Mouse (Mus musculus): ENCODE measurements around the gene Eme2.

Gene Eme2

DNA sequence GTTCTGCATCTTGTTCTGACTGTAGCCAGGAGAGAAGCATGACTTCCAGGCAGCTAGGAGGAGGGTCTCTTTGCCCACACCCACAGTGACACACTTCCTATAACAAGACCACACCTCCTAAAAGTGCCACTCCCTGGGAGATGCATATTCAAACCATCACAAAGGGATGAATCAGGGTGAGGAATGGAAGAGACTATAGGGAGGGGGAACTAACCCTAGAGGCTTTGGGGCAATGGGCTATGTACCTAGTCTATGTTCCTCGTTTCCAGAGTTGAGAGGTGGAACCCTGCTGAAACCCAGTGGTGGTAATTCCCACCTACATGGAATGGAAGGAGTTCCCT lies 20.5 kb downstream of the Eme2 start:
- no peak for DNase-seq (ENCODE audit: low spot score in 2 of 2)

DNA sequence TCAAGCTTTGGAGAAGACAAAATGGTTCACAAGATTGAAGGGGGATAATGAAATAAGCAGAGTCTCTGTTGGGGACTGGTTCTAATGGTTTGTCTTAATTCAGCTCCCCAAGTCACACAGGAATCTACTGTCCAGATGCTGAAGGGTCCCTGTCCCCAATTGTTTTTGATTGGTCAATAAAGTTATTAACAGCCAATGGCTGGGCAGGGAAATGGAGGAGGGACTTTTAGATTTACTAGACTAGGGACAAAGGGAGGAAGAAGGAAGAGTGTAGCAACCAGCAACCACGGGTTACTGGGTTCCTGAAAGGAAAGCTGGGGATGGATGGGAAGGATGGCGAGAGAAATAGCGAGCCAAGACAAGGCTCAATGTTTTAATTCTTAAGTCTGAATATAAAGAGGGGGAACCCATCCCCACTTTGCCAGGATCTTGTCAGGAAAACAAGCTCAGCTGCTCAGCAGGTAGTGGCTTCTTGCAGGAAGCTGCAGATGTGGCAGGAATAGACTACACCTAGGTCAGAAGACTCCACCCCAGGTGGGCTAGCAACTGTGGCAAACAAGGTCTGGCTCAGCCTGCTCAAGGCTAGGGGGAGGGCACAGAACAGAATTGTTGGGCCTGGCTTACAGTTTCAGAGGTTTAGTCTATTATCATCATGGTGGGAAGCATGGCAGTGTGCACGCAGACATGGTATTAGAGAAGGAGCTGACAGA lies 21.0 kb downstream of the Eme2 start:
- no peak for DNase-seq (ENCODE audit: low spot score in 2 of 2)

DNA sequence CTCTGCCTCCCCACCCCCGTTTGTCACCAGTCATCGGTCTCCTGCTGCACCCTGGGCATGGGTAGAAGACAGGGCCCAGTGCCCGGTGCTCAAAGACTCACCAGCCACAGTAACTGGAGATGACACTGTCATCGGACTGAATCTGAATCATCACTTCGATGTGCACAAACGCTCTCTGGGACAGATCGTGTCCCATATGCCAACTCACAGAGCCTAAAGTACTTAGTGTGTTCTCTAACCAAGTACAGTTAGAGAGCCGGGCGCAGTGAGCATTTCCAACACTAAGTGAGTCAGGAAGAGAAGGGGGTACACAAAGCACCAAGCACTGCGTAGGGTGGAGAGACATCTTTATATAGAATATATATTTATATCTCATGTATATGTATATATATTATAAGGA lies 27.0 kb downstream of the Eme2 start:
- DNase-seq (ENCODE audit: low spot score in 2 of 2) = no peak

DNA sequence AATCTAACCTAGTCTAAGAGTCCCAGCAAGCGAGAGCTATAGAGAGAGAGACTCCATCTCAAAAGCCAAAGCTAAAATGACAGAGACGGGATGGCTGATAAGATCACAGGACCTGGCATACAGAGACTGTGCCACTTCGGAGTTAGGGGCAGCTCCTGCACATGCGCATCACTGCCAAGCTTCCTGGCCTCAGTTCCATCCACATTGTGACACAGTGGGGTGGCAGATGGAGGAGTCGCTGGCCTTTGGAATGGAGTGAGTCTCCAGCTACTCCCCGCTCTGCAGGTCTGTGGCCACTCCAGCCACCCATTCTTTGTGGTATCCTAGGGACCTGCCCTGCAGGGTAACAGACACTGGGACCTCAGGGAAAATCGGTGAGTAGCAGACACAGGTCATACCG lies 29.1 kb downstream of the Eme2 start, which contains the start of gene Igfals:
Gene Igfals, plus strand, starts transcription at position 222 of the 400 bp plus-strand sequence.
- DNase-seq (ENCODE audit: low spot score in 2 of 2) = no peak

DNA sequence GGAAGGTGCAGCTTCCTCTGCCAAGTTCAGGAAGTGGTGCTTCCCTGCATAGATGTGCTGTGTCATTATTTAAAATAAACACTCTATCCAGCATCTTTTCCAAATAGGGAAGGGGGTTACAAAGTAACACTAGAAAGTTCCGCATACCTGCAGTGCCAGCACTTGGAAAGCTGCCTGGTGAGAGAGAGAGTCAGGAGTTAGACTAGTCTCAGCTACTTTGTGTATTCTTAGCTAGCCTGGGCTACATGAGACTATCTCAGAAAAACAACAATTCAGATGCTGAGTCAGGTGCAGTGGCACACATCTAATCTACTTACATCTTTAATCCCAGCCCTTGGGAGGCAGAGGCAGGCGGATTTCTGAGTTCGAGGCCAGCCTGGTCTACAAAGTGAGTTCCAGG lies 33.1 kb downstream of the Eme2 start:
- no peak for DNase-seq (ENCODE audit: low spot score in 2 of 2)

DNA sequence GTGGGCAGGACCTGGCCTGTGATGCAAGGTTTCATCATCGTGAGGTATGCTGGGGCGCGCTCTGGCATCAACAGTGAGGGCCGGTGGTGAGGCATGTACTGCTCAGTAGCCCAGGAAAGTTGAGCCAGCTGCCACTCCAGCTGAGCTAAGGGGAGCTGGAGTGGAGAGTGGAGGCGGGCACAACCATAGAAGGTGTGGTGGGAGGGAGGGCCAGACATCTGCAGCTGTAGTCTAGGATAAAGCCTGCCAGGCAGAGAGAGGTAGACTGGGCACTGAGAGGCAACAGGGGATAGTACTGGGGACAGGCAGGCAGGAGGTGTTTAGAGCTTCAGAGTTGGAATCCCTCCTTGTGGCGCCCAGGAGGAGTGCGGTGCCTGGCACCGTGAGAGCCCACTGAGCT lies 34.8 kb downstream of the Eme2 start:
- DNase-seq (ENCODE audit: low spot score in 2 of 2) = no peak

DNA sequence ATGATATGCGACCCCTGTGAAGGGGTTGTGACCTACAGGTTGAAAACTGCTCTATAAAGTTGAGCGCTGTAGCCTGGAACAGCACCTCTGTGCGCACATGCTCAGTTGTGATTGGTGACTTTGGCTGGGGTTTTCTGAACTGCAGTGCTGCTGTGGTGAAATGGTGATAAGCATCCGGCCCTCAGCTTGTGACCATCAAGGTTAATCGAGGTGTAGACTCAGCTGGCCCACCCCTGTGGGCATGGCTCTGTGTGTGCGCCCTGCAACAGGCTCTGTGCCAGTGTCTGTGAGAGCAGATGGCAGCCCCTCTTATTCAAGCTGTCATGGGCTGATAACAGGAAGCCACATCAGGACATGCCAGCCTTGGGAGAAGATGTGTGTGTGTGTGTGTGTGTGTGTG lies 35.9 kb downstream of the Eme2 start:
- DNase-seq (ENCODE audit: low spot score in 2 of 2) = no peak

DNA sequence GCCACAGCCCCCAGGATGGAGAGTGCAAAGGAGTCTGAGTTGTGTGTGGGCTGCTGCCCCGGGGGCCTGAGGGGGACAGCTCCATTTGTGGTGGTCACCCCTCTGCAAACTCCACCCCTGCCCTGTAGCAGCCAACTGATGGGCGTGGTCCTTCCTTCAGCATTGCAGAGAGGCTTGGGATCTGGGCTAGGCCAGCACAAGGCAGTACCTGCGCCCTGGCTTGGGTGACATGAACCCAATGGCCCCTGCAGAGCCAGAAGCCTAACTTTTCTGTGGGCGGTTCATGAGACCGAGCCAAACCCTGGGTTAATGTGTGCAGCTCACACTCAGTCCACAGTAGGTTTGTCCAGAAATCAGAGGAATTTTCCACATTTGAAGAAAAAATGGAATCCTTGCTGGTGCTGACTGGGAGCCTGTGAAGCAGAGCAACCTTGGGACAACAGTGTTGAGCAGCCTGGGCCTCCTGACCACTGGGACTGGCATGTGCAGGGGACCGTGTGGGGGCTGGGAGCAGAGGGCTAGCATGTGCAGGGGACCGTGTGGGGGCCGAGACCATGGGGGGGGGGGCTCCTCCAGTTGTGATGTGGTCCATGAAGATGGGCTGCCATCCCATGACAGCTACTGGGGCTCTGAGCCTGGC lies 36.9 kb downstream of the Eme2 start:
- no peak for DNase-seq (ENCODE audit: low spot score in 2 of 2)

DNA sequence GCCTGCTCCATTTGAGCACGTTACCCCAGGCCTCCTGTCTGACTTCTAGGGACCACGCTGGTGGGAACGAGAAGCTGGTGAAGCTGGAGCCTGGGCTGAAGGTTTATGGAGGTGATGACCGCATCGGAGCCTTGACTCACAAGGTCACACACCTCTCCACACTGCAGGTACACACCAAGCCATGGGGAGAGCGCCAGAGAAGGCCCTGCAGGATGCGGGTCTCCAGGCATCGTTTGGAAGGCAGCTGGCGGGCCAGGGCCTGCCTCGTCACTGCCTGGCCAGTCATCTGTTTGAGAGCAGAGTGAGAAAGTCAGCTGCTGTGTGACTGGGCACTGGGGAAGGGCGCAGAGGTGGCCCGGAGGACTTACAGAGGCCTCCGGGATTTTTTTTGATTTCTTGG lies 38.3 kb downstream of the Eme2 start:
- no peak for DNase-seq (ENCODE audit: low spot score in 2 of 2)

DNA sequence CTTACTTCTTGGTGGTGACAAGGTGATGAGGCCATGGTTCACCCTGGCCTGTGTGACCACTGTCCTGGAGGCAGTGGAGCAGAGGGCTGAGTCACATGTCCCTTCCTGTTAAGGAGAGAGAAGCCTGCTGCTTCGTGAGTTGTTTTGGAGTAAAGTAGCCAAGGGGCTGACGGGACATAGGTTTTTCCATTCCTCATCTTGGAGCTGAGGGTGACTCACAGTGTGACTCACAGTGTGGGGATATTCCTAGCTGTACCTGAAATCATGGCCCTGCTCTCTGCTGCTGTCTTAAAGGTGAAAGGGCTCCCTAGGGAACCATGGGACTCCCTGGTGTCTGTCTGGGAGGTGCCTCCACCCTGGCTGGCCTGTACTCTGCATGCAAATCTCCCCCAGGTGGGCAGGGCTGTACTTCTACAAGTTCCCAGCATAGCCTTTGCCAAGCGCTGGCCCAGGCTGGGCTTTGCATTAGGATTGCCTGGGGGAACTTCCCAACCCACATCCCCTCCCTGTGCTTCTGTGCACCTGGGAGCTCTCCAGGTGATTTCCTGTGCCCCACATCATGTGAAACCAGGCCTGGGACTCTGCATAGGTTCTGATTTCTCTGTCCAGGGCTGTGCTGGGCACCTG lies 38.9 kb downstream of the Eme2 start:
- DNase-seq (ENCODE audit: low spot score in 2 of 2) = no peak

DNA sequence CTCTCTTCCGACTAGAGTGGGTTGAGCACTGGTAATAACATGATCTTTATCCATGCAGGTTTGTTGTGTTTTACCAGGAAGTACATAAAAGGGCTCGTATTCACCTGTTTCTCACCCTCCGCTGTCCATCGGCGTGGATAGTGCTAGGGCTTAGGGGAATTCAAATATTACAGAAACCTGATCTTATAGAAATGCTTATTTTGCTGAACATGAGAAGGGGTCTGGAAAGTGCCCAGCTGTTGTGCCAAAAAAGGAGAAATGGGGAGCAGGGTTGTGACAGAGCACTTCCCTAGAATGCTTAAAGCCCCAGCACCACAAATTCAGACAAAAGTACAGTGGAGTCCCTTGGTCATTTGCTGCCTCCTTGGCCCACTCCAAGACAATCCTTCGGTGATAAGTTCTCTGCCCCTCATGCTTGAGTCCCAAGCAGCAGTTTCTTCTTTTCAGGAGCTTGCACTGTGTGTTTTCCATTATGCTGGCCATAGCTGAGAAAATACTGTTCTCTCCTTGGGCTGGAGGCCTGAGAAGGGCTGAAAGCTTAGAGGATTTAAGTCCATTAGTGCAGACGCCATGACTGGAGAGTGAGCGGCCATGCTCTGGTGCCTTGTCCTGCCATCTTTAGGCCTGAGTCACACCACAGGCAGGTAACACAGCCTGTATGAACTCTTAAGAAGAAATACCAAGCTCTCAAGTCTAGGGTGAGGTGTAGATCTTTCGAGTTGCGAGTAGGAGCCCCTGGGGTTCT lies 43.3 kb downstream of the Eme2 start:
- DNase-seq (ENCODE audit: low spot score in 2 of 2) = no peak

DNA sequence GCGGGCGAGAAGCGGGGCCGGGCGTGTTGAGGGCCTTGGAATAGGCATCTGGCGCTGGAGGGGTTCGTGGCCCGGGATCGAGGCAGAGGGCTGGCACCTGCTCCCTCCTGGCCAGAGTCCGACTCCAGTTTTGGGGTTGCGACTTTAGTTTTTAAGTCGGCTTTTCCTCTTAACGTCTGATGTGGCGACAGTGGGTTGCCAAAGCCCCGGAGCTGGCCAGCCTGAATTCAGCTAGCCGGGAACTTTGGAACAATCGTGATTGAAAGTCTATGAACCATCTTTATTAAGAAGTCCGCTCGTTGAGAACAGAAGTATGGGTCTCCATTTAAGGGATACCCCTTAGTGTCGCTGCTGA lies 44.1 kb downstream of the Eme2 start:
- DNase-seq (ENCODE audit: low spot score in 2 of 2) = no peak

DNA sequence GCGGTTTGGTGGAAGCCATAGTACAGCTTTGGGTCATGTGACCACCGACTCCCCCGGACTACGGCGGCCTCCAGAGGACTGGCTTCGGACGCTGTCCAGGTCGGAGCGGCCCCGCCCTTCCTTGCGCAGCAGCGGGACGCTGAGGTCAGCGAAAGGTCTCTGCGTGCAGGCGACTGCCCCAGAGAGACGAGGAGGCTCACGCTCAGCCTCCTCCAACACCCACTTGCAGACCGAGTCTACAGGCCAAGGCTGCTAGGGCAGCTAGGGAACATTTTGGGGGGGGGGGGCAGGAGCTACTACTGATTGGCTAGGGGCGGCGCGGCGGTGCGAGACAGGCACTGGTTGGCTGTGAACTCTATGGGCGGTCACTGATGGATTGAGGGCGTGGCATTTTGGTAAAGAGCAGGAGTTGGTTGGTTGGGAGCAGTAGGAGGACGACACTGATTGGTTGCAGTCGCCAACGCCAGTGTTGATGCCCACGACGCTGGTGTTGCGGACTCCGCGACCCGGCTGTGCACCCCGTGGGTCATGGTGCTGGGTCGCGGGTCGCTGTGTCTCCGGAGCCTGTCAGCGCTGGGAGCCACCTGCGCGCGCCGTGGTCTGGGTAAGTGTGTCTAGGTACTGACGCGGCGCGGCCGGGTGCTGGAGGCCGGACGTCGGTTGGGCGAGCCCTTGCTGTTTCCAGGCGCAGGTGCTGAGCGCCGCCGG lies 44.7 kb downstream of the Eme2 start, which contains the start of gene Fahd1:
Gene Fahd1, minus strand, starts transcription at position 300 of the 708 bp plus-strand sequence.
- peak; percentile 95 to 96 for DNase-seq (ENCODE audit: low spot score in 2 of 2)

DNA sequence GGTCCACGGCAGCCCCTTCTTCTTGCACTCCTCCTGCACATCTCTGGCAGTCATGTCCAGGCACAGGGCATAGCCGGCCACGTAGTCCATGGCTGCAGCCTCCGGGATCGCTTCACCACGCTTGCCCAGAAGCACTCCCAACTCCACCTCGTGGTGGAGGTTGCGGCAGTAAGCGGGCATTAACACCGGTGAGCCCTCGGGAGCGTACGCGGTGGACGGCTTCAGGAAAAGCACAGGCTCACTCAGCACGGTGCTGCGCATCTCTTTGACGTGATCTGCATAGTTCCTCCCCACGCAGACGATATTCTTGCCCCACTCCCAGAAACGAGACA lies 45.2 kb downstream of the Eme2 start:
- DNase-seq (ENCODE audit: low spot score in 2 of 2) = no peak

DNA sequence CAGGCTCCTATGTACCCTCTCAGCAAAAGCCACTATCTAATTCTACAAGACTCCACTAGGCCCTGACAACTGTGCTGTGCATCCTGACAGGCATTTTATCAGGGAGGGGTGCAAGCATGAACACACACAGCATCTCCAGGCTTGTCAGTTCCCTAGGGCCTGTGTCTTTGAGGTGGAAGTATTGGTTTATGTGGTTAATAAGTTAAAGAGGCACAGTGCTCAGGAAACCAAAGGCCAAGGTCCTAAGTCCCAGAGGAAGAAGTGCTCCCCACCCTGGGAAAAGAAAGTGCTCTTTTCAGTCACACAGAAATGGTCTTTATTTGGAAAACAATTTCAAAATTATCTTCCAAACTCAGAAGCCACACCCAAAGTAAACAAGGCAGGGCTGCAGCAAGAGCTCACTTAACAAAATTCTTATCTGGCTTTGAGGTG lies 46.3 kb downstream of the Eme2 start:
- DNase-seq (ENCODE audit: low spot score in 2 of 2) = no peak

DNA sequence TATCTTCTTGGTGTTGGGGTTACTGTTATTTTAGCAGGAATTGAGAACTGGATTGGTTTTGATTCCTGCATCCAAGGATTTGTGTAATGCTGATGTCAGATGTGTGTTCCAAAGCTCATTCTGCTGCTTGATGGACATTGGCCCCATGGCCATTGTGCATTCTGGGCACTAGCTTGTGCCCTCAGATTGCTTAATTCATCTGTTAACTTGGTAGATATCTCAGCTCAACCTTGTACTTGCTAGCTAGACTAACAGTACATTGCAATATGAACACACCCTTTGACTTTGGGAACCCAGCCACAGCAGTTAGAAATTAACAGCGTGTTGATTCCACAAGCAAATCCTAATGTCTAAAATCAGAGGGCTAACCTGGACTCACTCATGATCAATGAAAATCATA lies 47.5 kb downstream of the Eme2 start:
- DNase-seq (ENCODE audit: low spot score in 2 of 2) = no peak

DNA sequence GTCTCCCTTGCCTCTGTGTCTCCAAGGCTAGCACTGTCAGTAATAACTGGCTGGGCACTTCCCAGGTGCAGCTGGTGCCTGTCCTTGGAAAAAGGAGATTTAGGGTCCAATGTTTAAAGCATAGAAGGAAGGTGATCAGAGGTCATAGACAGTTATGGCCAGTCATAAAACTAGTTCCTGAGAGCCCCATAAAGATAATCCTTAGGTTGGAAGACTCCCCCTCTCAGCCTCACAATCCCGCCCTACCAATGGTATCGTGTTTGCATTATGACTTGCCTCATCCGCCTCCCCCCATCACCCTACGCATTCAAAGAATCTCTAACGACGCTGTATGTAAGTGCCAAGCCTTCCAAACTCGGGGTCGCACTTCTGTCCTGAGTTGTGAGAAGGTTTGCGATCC lies 50.4 kb downstream of the Eme2 start:
- no peak for DNase-seq (ENCODE audit: low spot score in 2 of 2)

DNA sequence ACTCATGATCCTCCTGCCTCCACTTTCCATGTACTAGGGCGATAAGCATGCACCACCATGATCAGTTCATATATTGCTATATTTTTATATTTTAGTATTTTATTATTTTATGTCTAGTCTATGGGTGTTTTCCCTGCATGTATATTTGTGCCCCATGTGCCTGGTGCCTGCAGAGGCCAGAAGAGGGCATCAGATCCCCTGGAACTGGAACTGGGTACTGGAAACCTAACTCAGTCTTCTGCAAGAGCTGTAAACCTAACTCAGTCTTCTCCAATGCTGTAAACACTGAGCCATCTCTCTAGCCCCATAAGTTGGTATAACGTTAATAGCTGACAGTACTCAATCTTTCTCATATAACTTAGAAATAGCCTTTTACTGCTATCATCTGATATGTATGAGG lies 52.3 kb downstream of the Eme2 start:
- no peak for DNase-seq (ENCODE audit: low spot score in 2 of 2)

DNA sequence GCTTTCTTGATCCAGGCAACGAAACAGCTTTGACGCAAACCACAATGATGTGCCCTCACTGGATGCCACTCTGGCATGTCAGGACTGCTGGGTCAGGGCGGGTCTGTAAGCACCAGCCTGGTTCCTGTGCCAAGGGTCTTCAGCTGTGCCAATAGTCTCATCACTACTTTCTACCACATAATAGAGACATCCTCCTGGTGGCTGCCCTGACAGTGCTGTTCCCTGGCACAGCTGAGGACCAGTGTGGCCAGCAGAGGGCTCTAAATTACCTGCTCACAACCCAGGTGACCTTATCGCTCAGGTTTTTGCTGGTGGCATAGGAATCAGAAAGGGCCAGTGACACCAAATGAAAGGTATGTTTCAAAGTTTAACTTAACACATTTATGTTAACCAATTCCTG lies 53.8 kb downstream of the Eme2 start:
- DNase-seq (ENCODE audit: low spot score in 2 of 2) = no peak

DNA sequence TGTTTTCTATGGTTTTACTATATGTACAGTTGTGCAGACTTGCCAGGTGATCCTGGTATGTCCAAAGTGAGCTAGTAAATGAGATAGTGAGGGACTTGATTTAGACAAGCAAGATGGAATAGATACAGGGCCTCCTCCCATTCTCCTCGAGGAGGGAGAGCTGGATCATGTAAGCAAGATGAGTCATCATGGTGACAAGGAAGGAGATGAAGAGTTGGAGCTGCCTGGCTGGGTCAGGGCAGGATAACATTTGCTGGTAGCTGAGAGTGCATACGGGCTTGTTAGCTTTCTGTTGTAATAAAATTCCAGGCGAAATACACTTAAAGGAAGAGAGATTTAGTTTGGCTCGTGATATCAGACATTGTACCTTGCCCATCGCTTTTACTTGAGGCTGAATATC lies 54.5 kb downstream of the Eme2 start:
- DNase-seq (ENCODE audit: low spot score in 2 of 2) = no peak

DNA sequence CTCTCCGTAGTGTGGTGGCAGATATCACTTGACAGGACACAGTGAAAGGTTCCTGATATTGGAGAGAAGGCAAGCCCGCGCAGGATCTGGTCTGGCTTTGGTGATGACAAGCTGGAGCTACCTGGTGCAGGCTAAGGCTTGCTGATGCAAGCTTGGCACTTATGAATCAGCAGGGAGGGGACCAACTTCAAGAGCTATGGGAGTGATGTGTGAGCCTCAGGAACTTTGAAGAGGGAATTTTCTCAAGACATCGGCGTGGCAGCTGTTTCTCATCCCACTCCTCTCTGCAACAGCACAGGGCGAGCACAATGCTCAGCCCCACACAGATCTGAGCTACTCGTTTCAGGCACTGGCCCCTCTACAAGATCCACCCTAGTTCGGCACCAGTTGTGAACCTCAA lies 55.0 kb downstream of the Eme2 start, which contains the start of gene Hagh:
Gene Hagh, plus strand, starts transcription at position 302 of the 400 bp plus-strand sequence.
- DNase-seq (ENCODE audit: low spot score in 2 of 2) = peak; percentile 61 to 69

Measured in urinary bladder, adult 18-20 months (tissue).